Mouse (Mus musculus) erythroblast, adult 5-6 weeks (primary cell): ENCODE measurements around the gene Elavl3. TPM values are rescaled to one million over a fixed set of nuclear protein-coding genes. Genes with fewer than 3 reads are reported as not detected.

Source experiments
- ATAC-seq: replicated peaks from 2 replicates; pipeline ENCODE4 v1.8.0; 2016; ENCODE audit warnings: moderate number of reproducible peaks, mild to moderate bottlenecking, moderate TSS enrichment, inconsistent platforms; ENCODE audit not compliant: poor library complexity, low FRiP score, severe bottlenecking
- total RNA-seq, 2 experiments: library from RNA; stranded (forward) in 1 of 2; stranded (reverse) in 1 of 2; fragments of 150-400 nt in 1 of 2; fragments of 200-764, 138-1000 nt in 1 of 2; gene quantifications; 2 replicates each; pipeline versions ENCODE4 v1.2.3 to v1.2.4; 2015 to 2017; ENCODE audit warnings: low replicate concordance in 2 of 2

Elavl3 gene
- total RNA-seq, 2 experiments from 2014 or later = not detected

DNA sequence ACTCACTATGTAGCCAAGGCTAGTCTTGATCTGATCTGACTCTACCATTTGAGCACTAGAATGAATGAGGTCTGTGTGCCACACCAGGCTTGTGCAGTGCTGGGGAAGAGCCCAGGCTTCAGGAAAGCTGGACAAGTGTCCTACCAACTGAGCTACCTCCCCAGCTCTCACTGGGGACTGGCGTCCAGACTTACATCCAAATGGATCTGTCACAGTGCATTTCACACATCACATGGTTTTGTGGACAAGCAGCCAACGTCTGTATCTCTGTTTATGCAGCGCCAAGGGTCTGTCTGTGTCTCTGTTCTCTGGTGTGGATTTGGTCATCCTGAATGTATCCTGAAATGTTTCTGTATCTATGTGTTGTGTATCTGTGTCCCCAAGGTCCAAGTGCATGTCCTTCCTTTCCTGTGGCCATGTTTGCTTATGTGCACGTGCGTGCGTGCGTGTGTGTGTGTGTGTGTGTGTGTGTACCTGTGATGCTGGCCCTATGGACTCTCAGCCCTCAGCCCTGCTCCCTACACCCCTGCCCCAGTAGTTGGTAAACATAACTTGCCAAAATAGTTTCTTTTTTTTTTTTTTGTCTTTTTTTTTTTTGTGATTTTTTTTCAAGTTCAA is 34.5 kb downstream of the Elavl3 start:
- no peak for ATAC-seq

DNA sequence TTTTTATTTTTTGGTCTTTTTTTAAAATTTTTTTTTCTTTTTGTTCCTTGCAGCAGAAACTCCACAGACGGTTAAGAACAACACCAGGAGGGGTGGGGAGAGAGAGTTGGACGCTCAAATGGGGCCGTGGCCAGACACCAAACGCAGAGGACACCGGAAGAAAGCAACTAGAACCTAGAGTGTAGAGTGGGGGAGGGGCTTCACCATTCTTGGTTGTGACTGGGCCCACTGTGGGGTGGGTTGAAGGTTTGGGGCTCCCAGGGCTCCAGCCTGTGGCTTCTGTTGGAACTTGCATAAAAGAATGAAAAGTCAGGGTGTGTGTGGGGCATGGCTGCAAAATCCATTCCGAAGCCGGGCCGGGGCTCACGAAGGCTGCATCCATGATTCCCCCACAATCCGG is 35.6 kb downstream of the Elavl3 start:
- no peak for ATAC-seq

DNA sequence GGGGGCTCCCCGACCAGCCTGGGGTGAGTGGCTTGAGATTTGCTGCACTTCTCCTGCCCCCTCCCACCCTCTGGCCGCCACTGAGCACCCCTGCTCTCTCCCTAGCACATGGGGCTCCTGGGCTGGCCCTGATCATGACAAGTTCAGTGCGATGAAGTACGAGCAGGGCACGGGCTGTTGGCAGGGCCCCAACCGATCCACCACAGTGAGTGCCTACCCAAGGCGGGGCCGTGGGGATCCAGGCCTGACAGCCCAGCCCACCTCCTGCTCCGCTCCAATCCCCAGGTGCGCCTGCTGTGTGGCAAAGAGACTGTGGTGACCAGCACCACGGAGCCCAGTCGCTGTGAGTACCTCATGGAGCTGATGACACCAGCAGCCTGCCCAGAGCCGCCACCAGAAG is 39.1 kb downstream of the Elavl3 start:
- ATAC-seq = no peak

DNA sequence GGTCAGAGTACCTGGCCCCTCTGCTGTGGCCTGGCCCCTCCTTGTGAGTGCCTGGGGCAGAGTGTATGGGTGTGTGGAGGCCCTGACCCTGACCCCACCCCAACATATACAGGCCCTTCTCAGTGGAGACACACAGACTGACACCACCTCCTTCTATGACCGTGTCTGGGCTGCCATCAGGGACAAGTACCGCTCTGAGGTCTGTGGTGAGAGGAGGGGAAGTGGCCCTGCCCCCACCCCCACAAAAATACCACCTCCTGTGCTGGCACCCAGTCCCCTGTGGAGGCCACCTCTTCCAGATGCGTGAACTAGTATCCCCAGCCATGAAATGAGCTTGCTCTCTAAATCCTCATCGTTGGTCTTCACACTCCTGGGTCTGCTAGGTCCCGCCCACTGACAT is 40.8 kb downstream of the Elavl3 start:
- ATAC-seq = no peak

DNA sequence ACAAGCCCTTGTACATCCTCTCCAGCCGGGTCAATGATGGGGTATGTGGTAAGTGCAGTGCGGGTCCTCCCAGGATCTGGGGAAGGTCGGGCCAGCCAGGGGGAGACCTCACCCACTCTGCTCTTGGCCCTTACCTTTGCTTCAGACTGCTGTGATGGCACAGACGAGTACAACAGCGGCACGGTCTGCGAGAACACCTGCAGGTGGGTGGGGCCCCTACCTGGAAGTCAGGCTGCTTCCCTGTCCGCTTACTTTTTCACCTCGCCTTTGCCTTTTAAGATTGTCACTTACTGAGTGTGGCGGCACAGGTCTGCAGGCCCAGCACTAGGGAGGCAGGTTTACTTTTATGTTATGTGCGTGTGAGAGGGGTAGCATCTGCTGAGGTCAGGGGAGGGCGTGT is 47.3 kb downstream of the Elavl3 start:
- ATAC-seq = no peak

DNA sequence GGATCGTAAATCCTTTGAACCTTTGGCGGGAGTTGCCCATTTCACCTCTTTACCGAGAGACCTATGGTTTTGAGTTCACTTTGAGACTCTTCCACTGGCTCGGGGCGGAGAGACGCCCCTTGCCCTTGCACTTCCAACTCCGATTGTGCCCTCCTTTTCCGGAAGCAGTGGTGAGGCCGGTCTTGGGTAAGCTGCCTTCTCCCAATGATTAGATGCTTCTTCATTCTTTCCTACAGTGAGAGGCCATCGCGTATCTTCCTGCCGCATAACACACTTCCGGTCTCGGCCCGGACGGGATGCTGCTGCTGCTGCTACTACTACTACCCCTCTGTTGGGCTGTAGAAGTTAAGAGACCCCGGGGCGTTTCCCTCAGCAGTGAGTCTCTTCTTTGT is 48.7 kb downstream of the Elavl3 start:
- peak; percentile 48 for ATAC-seq

DNA sequence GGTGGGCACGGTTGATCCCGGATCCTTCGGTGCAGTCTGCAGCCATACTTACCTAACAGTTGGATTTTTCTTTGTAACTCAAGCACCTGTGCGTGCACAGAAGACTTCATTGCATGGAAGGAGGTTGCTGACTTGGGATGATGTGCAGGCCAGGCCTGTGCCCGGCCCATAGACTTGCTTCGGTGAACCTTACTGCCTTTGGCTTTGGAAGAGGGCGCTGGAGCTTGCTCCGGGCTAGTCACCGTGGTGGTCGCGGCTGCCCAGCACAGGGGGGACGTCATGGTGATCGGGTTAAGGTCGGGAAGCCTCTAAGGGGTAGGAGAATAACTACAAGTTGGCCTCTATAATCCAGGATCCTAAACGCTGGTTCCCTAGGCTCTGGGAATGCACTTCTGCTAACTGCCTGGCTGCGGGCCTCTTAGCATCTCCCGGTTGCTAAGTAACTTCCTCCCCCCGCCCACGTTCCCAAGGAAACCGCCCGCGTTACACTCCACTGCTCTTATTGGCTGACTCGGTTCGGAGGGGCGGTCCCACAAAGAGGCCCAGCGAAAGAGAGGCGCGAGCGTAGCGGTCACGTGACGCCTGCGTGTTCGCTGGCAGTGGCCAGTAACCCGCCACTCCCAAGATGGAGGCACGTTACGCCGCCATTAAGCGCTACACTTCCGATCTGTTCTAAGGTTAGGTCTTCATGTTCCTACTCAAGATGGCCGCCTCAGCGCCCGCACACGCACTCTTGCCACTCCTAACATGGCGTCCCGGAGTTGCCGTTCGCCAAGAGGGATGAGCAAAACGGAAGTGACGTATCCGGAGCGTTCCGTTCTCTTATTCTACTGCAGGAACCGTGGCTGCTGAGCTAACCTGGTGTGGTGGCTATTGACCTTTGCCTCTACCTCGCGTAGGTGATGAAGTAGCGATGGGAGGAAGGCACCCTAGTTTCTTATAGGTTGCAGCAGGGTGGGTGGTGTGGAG is 49.3 kb downstream of the Elavl3 start, which contains the start of the genes Ccdc151 and Prkcsh:
Gene Ccdc151 (minus strand): TSS at position 441 of the 969 bp plus-strand sequence.
Gene Prkcsh (plus strand): TSS at position 613 of the 969 bp plus-strand sequence.
- peak; percentile 94 for ATAC-seq

DNA sequence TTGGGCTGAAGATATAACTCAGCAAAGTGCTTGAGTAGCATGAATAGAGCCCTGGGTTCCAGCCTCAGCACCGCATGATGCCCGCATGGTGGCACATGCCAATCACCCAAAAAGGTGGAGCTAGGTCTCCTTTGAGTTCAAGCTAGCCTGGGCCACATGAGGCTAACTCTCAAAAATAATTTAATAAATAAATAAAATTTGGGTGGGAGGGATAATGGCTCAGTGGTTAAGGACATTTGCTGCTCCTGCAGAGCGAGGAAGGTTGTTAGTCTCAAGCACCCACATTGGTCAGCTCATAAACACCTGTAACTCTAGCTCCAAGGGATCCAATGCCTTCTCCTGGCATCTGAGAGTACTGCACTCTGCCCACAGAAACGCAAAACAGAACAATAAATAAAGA is 50.2 kb downstream of the Elavl3 start:
- no peak for ATAC-seq

DNA sequence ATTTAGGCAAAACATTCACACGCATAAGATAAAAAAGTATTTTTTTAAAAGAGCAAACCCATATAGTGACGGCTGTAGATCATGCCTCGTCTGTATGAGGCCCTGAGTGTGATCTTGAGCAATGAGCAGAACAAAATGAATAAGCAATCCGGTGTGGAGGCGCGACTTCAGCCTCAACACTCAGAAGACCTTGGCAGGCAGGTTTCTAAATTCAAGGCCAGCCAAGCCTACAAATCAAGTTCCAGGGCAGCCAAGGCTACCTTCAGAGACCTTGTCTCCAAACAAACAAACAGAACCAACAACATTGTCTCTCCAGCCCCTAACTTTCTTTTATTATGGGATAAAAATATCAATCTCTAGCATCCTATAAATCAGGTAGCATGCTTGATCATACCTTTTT is 51.5 kb downstream of the Elavl3 start:
- ATAC-seq = no peak

DNA sequence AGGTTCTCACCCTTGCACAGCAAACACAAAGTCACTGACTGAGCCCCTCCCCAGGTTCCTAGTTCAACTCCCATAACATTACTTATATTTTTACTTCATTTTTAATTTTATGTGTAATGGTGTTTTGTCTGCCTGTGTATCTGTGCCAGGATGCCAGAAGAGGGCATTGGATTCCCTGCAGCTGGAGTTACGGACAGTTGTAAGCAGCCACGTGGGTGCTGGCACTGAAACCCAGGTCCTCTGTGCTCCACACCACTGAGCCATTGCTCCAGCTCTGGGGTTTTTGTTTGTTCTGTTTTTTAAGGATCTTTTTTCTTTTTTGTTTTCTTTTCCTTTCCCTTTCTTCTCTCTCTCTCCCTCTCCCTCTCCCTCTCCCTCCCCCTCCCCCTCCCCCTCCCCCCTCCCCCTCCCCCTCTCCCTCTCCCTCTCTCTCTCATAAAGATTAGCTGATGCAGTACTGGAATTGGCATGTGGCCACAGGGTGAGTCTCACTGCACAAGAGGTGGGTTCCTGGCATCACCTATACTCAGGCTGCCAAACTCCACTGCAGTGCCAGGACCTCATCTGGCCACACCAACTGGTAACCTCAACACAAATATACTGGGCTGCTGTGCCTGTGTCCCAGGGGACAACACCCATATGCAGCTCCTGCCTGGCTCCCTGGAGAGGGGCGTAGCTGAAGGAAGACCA is 55.5 kb downstream of the Elavl3 start:
- no peak for ATAC-seq

DNA sequence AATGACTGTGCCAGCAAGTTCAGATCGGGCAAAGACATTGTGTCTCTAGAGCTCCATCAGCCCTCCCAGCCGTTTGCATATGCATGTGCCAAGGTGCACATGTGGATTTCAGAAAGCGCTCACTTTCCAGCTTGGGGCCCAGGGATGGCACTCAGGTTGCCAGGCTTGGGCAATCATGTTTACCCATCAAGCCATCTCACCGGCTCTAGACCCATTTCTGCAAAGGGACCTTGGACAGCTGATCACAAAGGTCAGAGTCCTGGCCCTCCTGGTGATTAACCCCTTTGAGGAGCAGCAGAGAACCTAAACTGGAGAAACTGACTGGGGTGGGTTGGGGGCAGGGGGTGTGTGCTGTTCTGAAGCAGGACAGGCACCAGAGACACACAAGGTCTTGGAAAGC is 59.6 kb downstream of the Elavl3 start:
- no peak for ATAC-seq

DNA sequence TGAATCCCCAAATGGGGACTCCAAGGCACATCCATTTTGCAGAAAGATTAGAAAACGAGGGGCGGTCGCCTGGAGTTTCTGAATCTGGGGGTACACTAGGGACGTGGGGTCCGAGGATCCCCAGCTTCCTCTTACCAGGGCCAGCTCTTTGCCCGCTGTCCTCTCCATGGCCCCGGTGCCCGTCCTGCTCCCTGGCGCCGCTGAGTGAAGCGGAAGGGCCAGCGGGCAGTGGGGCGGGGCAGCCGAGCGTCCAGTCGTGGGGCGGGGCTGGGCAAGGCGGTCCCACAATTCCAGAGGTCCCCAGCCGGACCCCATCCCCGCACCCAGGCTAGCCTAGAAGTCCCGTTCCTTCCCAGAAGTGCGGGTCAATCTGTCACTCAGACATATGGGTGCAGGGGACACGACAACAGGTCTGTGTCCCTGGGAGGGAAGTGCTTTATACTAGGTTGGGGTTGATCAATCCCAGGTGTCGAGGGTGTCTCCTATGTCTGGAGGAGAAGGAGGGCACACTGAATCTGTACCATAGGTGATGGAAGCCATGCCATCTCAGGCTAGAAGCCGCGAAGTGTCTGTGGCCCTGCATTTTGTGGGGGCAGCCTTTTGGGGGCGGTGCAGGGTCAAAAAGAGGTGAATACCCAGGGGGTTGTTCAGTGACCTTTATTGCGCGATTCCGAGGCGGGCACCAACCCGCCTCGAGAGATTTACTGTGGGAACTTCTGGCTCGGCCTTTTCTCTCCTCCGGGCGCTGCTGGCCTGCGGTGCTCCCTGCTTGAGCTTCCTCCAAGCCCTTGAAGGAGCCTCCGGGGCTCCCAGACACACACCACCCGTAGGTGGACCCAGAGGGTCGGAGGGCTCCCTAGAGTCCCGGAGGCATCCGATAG is 62.4 kb downstream of the Elavl3 start, which contains the start of gene Rgl3:
Gene Rgl3 (minus strand): TSS at position 217 of the 881 bp plus-strand sequence.
- ATAC-seq = no peak

DNA sequence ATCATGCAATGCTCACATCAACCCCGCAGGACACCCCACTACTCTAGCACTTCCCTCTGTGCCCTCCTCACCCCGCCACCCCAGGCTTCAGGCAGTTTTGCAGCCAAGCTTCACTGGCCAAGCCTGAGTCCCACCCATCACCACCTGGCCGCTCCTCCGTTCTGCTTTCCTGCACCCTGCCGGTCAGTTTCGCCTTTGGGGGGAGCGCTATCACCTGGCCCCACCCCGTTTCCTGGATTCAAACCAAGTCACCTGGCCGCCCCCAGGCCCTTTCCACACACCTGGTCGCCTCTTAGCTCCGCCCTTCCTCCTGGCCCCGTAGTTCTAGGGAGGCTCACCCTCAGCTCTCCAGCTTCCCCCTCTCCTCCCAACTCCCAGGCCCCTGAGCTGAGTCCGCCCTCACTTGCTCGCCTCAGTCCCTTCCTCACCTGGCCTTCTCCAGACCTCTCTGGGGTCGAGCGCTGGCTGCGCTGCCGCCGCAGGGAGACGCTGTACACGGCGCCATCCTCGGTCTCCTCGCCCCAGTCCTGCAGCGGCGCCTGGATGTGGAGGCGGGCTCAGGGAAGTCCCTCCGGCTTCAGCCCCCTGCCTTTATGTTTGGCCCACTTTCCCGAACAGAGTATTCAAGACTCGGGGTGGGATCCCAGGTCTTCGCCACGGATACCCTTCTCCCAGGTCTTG is 63.3 kb downstream of the Elavl3 start:
- no peak for ATAC-seq

DNA sequence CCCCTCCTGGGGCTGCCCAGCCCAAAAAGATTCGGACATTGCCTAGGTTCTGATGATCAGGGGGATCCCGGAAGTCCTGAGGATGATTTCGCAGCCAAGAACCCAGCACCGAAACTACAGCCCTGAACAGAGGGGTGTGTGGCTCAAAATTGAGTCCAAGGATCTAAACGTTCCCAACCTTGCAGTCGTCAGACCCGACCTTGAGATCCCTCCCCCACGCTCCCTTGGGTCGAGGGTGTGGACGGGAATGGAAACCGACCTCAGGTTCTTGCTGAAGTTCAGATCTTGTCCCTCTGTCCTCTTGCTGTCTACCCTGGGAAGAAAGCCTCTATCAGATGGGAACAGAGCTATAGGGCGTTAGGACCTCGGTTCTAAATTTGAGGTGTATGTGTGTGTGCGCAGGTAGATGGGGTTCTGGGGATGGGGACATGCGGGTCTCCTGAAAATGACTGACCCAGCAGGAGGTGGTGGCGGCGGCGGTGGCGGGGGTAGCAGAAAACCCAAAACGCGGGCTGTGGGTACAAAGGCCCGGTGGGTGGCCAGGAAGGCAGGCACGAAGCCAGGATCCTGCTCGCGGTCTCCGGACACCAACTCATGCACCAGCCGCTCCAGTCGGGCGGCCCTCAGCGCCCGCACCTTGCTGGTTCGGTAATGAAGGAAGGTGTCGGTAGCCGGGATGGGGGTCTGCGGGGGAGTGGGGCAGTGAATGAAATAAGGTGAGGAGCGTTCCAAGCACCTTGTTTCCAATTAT is 64.1 kb downstream of the Elavl3 start:
- no peak for ATAC-seq

DNA sequence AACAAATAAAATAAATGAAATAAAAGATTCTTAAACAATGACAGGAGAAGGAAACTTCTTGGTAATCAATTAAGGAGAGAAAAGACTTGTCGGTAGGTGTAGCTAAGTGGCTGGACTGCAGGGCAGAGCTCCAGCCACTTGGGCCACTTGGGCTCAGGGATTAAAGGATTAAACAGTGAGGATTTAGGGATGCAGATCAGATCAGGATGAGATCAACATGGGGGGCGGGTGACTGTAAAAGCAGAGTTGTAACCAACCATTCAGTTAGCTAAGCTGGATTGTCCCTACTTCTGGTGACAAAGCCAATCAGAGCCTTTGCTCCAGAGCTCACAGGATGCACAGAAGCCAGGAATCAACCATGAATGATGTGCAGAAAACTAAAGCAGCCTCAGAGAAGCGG is 67.9 kb downstream of the Elavl3 start:
- no peak for ATAC-seq

DNA sequence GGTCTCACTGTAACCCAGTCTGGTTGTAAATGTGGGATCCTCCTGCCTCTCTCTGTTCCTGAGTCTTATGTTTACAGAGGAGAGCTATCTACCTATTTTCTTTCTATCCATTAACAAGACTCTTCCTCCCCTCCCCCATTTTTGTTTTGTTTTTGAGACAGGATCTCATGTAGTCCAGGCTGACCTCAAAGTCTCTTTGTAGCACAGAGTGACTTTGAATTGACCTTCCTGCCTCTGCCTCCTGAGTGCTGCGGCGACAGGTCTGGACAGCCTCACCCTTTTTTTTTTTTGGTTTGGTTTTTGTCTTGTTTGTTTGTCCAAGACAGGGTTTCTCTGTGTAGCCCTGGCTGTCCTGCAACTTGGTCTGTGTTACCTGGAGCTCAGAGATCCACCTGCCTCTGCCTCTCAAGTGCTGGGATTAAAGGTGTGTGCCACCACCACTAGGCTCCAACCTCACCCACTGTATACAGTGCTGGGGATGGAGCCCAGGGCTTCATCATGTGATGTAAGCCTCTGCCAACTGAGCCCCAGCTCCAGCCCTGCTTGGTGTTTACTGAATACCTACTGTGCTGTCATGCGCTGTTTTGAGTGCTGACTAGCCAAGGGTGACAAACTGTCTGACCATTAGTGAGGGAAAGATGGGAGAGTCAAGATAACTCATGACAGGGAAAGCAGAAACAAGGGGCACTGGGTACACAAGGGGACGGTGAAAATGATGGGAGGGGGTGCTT is 73.3 kb downstream of the Elavl3 start:
- ATAC-seq = peak; percentile 27

DNA sequence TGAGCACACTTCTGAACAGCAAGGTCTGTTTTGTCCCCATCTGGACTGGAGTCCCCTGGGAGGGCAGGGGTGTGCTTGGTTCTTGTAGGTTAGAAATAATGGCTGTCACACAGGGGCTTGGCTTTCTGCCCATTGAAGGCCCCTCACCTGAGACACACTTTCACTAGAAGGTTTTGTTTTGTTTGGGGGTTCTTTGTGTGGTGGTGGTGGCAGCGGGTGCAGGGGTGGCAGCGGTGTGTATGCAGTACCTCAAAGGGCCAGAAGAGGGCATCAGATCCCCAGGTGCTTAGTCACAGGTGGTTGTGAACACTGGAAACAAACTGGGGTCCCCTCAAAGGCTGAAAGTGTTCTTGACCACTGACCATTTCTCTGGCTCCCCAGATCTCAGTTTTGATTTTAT is 73.9 kb downstream of the Elavl3 start:
- ATAC-seq = peak; percentile 84

DNA sequence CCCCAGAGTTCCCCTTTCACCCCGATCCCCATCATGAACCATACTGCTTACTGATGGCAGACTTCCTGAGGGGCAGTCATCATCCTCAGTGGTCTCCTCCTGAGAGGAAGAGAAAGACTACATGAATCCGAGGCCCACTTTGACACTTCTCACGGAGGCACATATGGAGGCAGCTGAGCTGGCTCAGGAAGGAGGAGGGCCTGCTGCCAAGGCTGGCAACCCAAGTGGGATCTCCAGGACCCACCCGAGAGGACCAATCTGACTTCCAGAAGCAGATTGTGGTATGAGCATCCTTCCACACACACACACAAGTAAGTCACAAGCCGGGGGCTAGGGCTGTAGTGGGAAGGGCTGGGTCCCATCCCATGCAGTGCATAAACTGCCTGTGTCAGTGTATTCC is 74.5 kb downstream of the Elavl3 start:
- ATAC-seq = no peak
